Mouse (Mus musculus) brain, embryonic 14.5 days (tissue): ENCODE measurements around the gene Spef1.

Source experiments
- CTCF ChIP-seq: fragments of 200-500 bp; IDR thresholded peaks from 2 replicates; pipeline ENCODE4 v1.5.1; 2012; ENCODE audit warnings: inconsistent platforms, mild to moderate bottlenecking, moderate library complexity, borderline replicate concordance; ENCODE audit not compliant: insufficient read depth, insufficient read length; ENCODE audit errors: extremely low read depth
- POLR2A ChIP-seq: fragments of 200-500 bp; IDR thresholded peaks from 2 replicates; pipeline ENCODE4 v1.6.1; 2012; ENCODE audit warnings: mild to moderate bottlenecking, inconsistent platforms, borderline replicate concordance; ENCODE audit not compliant: poor library complexity, insufficient read depth, insufficient read length, severe bottlenecking; ENCODE audit errors: extremely low read depth

- TF ChIP-seq POLR2A: no peak
- TF ChIP-seq CTCF: no peak
Observed at GRCm38 (mm10) chr2:131234970-131235635, 48.0 kb upstream of the Spef1 start.
